Mouse (Mus musculus): Measurements from ENCODE around the gene Scpep1.

DNA sequence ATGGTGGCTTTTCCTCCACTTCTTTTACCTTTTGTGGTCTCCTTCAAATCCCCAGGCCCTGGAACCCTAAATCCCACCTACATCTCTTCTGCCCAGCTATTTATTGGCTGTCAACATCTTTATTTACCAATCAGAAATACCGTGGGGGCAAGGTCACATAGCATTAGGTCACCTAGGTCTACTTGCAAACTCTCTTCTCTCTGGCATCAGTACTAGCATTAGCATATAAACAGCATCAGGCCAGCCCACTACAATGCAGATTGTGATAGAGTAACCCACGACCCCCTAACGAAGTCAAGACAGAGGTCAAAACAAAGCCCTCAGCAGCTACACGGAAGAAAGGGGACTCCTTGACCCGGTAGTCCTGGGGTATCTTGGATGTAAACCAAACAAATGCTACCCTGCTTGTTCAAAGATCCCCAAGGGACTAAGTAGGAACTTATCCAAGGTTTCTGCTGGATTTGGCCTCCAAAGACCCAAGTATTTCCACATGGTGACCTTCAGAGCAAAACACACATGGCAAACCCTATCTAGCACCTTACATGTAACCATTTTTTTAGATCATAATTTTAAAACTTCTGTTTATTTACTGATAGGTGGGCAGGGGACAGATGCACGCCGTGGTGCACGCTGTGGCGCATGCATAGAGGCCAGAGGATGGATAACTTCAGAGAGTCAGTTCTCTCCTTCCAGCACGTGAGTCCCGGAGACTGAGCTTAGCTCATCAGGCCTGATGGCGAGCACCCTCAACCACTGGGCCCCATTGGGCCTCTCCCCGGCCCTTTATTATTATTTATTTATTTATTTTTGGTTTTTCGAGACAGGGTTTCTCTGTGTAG lies 23.4 kb downstream of the Scpep1 start:
- TF ChIP-seq CTCF (IDR thresholded peaks at IDR 0.05; ENCODE audit: extremely low read depth, insufficient read depth, low read length) (no peak), POLR2A (IDR thresholded peaks at IDR 0.05; ENCODE audit: extremely low read depth, insufficient read depth, low read length) (no peak)
